Mouse (Mus musculus): ENCODE data around the gene Dph3. TPM values are rescaled to one million over a fixed set of nuclear protein-coding genes. Genes with fewer than 3 reads are reported as not detected.

Gene Dph3
- polyA plus RNA-seq, 2 experiments: 44.8 to 97.0 TPM

GRCm38 (mm10) chr14:32057664-32058063 is 27.9 kb downstream of the Dph3 start:
- H3K4me3 ChIP-seq (replicated peaks; ENCODE audit: low read length): no peak overlapping the region
- no peaks in the 10 kb centered on the region for H3K9me3 ChIP-seq (ENCODE audit: control insufficient read depth, low read length)
- no peak overlapping the region for H3K9ac ChIP-seq (ENCODE audit: low read depth, low read length, severe bottlenecking)
- ATAC-seq (ENCODE audit: low FRiP score, low read depth): no peak
- no peak for TF ChIP-seq POLR2A (IDR thresholded peaks at IDR 0.05; ENCODE audit: borderline replicate concordance, extremely low read depth, insufficient read depth, insufficient read length)
- H3K36me3 ChIP-seq (ENCODE audit: control insufficient read depth, insufficient read depth, low read length): no peaks in the 10 kb centered on the region
- H3K27ac ChIP-seq (replicated peaks; ENCODE audit: low read depth, low read length): no peak overlapping the region
- H3K27me3 ChIP-seq (ENCODE audit: control insufficient read depth, insufficient read depth, low read length): no peaks in the 10 kb centered on the region
- no peaks in the 10 kb centered on the region for H3K4me1 ChIP-seq (ENCODE audit: control insufficient read depth, insufficient read depth, low read length)
- no peak overlapping the region for H3K4me2 ChIP-seq (replicated peaks; ENCODE audit: low read depth, low read length, severe bottlenecking)
- WGBS: 88% methylated on average over 4 of the region's 4 CpGs
- DNase-seq (ENCODE audit: low spot score): no peak

GRCm38 (mm10) chr14:32056675-32057074 is 28.9 kb downstream of the Dph3 start:
- Histone ChIP-seq H3K27me3 (ENCODE audit: control insufficient read depth, insufficient read depth, low read length) (no peaks in the 10 kb centered on the region), H3K4me2 (replicated peaks; ENCODE audit: low read depth, low read length, severe bottlenecking) (no peak overlapping the region), H3K27ac (replicated peaks; ENCODE audit: low read depth, low read length) (no peak overlapping the region), H3K9ac (ENCODE audit: low read depth, low read length, severe bottlenecking) (no peak overlapping the region), H3K4me1 (ENCODE audit: control insufficient read depth, insufficient read depth, low read length) (no peaks in the 10 kb centered on the region), H3K4me3 (replicated peaks; ENCODE audit: low read length) (no peak overlapping the region), H3K9me3 (ENCODE audit: control insufficient read depth, low read length) (no peaks in the 10 kb centered on the region), H3K36me3 (ENCODE audit: control insufficient read depth, insufficient read depth, low read length) (no peaks in the 10 kb centered on the region)
- ATAC-seq (ENCODE audit: low FRiP score, low read depth): no peak
- no peak for DNase-seq (ENCODE audit: low spot score)
- TF ChIP-seq POLR2A (IDR thresholded peaks at IDR 0.05; ENCODE audit: borderline replicate concordance, extremely low read depth, insufficient read depth, insufficient read length): no peak
- WGBS: 92% methylated on average over 2 of the region's 2 CpGs

DNA sequence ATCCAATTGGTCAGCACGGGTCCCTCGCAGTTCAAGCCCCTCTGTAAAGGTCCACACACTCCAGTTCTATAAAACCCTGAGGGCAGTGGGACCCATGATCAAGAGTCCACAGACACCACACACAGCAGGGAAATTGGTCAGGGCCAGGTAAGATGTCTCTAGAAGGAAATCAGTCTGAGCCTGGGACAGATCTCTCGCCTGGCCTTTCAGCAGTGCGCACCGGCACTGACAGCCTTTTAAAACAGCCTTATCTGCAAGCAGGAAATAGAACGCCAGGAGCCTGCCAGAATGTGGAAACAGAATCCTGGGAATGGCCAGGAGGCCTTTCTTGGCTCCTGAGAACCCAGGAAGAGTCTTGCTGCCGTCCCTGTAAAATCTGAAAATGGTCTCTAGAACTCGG is 29.7 kb downstream of the Dph3 start:
- H3K9me3 ChIP-seq (ENCODE audit: control insufficient read depth, low read length): no peaks in the 10 kb centered on the region
- H3K27me3 ChIP-seq (ENCODE audit: control insufficient read depth, insufficient read depth, low read length): no peaks in the 10 kb centered on the region
- no peak overlapping the region for H3K27ac ChIP-seq (replicated peaks; ENCODE audit: low read depth, low read length)
- H3K36me3 ChIP-seq (ENCODE audit: control insufficient read depth, insufficient read depth, low read length): no peaks in the 10 kb centered on the region
- no peaks in the 10 kb centered on the region for H3K4me1 ChIP-seq (ENCODE audit: control insufficient read depth, insufficient read depth, low read length)
- DNase-seq (ENCODE audit: low spot score) (no peak), ATAC-seq (ENCODE audit: low FRiP score, low read depth) (no peak)
- WGBS: 77% methylated on average over 8 of the region's 8 CpGs
- no peak for TF ChIP-seq POLR2A (IDR thresholded peaks at IDR 0.05; ENCODE audit: borderline replicate concordance, extremely low read depth, insufficient read depth, insufficient read length)
- H3K4me2 ChIP-seq (replicated peaks; ENCODE audit: low read depth, low read length, severe bottlenecking): no peak overlapping the region
- H3K9ac ChIP-seq (ENCODE audit: low read depth, low read length, severe bottlenecking): no peak overlapping the region
- H3K4me3 ChIP-seq (replicated peaks; ENCODE audit: low read length): no peak overlapping the region

GRCm38 (mm10) chr14:32054788-32055187 is 30.7 kb downstream of the Dph3 start:
- WGBS: 50% methylated on average over 10 of the region's 10 CpGs
- no peak for TF ChIP-seq POLR2A (IDR thresholded peaks at IDR 0.05; ENCODE audit: borderline replicate concordance, extremely low read depth, insufficient read depth, insufficient read length)
- Histone ChIP-seq H3K27ac (replicated peaks; ENCODE audit: low read depth, low read length) (no peak overlapping the region), H3K4me1 (ENCODE audit: control insufficient read depth, insufficient read depth, low read length) (no peaks in the 10 kb centered on the region), H3K36me3 (ENCODE audit: control insufficient read depth, insufficient read depth, low read length) (no peaks in the 10 kb centered on the region), H3K4me3 (replicated peaks; ENCODE audit: low read length) (no peak overlapping the region), H3K9ac (ENCODE audit: low read depth, low read length, severe bottlenecking) (no peak overlapping the region), H3K4me2 (replicated peaks; ENCODE audit: low read depth, low read length, severe bottlenecking) (no peak overlapping the region), H3K9me3 (ENCODE audit: control insufficient read depth, low read length) (no peaks in the 10 kb centered on the region), H3K27me3 (ENCODE audit: control insufficient read depth, insufficient read depth, low read length) (no peaks in the 10 kb centered on the region)
- ATAC-seq (ENCODE audit: low FRiP score, low read depth) (no peak), DNase-seq (ENCODE audit: low spot score) (no peak)

DNA sequence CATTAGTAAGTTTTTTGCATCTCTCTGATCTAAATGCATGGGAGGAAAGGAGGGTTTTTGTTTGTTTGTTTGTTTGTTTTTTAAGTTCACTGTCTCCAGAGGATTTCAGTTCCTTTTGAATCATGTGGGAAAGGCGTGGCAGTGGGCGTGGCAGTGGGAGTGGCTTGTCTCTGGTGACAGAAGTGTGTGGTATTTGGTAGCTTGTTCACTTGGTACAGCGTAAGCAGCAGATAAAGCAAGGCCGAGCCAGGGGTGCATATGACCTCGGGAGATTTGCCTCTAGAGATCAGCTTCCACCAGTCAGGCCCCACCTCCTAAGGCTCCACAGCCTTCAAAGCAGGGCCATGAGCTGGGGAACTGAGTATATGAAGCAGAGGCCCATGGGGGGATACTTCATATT is 31.6 kb downstream of the Dph3 start:
- ATAC-seq (ENCODE audit: low FRiP score, low read depth) (no peak), DNase-seq (ENCODE audit: low spot score) (no peak)
- H3K4me1 ChIP-seq (ENCODE audit: control insufficient read depth, insufficient read depth, low read length): no peaks in the 10 kb centered on the region
- H3K27ac ChIP-seq (replicated peaks; ENCODE audit: low read depth, low read length): no peak overlapping the region
- WGBS: 70% methylated on average over 5 of the region's 5 CpGs
- no peaks in the 10 kb centered on the region for H3K36me3 ChIP-seq (ENCODE audit: control insufficient read depth, insufficient read depth, low read length)
- no peak overlapping the region for H3K9ac ChIP-seq (ENCODE audit: low read depth, low read length, severe bottlenecking)
- H3K27me3 ChIP-seq (ENCODE audit: control insufficient read depth, insufficient read depth, low read length): no peaks in the 10 kb centered on the region
- no peak overlapping the region for H3K4me3 ChIP-seq (replicated peaks; ENCODE audit: low read length)
- TF ChIP-seq POLR2A (IDR thresholded peaks at IDR 0.05; ENCODE audit: borderline replicate concordance, extremely low read depth, insufficient read depth, insufficient read length): no peak
- no peaks in the 10 kb centered on the region for H3K9me3 ChIP-seq (ENCODE audit: control insufficient read depth, low read length)
- no peak overlapping the region for H3K4me2 ChIP-seq (replicated peaks; ENCODE audit: low read depth, low read length, severe bottlenecking)

- DNase-seq (ENCODE audit: low spot score) (no peak), ATAC-seq (ENCODE audit: low FRiP score, low read depth) (no peak)
- Histone ChIP-seq H3K4me2 (replicated peaks; ENCODE audit: low read depth, low read length, severe bottlenecking) (no peak overlapping the region), H3K4me1 (ENCODE audit: control insufficient read depth, insufficient read depth, low read length) (no peaks in the 10 kb centered on the region), H3K27me3 (ENCODE audit: control insufficient read depth, insufficient read depth, low read length) (no peaks in the 10 kb centered on the region), H3K9me3 (ENCODE audit: control insufficient read depth, low read length) (no peaks in the 10 kb centered on the region), H3K9ac (ENCODE audit: low read depth, low read length, severe bottlenecking) (no peak overlapping the region), H3K36me3 (ENCODE audit: control insufficient read depth, insufficient read depth, low read length) (no peaks in the 10 kb centered on the region), H3K4me3 (replicated peaks; ENCODE audit: low read length) (no peak overlapping the region), H3K27ac (replicated peaks; ENCODE audit: low read depth, low read length) (no peak overlapping the region)
- WGBS: 84% methylated on average over 6 of the region's 6 CpGs
- TF ChIP-seq POLR2A (IDR thresholded peaks at IDR 0.05; ENCODE audit: borderline replicate concordance, extremely low read depth, insufficient read depth, insufficient read length): no peak
These were observed 35.4 kb downstream of the Dph3 start for GRCm38 (mm10) chr14:32050171-32050570.
